Mouse (Mus musculus) ES-Bruce4 (cell line): ENCODE results near the gene Sp1.

Experiments
- CTCF ChIP-seq: IDR thresholded peaks from one replicate; pipeline ENCODE4 v1.8.1; 2011; ENCODE audit warnings: low read depth, low read length
- EP300 ChIP-seq: IDR thresholded peaks from 2 replicates; pipeline ENCODE4 v1.6.1; 2011; ENCODE audit warnings: low read depth, low read length; ENCODE audit not compliant: insufficient read depth
- POLR2A ChIP-seq: IDR thresholded peaks from one replicate; pipeline ENCODE4 v1.8.1; 2011; ENCODE audit warnings: low read length; ENCODE audit not compliant: insufficient read depth

DNA sequence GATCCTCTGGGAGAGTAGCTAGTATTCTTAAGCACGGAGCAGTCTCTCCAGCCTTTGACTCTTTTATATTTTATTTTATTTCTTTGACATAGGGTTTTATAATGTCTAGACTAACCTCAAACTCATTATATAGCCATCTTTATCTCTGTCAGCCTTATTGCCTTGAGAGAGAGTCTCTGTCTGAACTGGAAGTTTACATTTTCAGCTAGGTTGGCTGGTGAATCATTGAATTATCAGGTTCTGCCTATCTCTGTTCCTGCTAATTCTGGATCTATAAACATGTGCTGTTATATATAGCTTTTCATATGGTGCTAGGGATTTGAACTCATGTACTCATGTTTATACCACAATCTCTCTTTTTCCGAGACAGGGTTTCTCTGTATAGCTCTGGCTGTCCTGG is 11.6 kb downstream of the Sp1 start:
- TF ChIP-seq EP300, result no peak
- TF ChIP-seq CTCF, result no peak
- no peak for TF ChIP-seq POLR2A
